Comparison of ENCODE assay signal across 26 mouse cellular contexts in genomic region chr9:69104321-69104720, GRCm38 (mm10).
DNase-seq lines count a peak whose midpoint lies in the region; ATAC-seq lines count a peak whose summit lies in the region.
"Had no signal": no experiment of that assay in that cellular context is flagged by ENCODE, and none has a peak within 500 bp of the region (broad histone marks: within the 10 kb centered on the region; RNA-seq: fewer than 3 reads in every experiment).

No protein-coding gene starts in this region.

- 69% methylated on average over 5 of the region's 5 CpGs for WGBS in forebrain, embryonic 11.5 days

- no peak overlapping the region for H3K4me2 ChIP-seq in forebrain, embryonic 11.5 days (ENCODE audit: low read depth, low read length, severe bottlenecking)
- H3K4me2 ChIP-seq: embryonic facial prominence, embryonic 13.5 days; embryonic facial prominence, embryonic 15.5 days; forebrain, embryonic 13.5 days; forebrain, embryonic 15.5 days had no signal

- DNase-seq in heart, adult 11 months = peak; percentile 82
- DNase-seq in heart, postnatal 36 days = no peak
- peak; percentile 72 for DNase-seq in retina, postnatal 1 day
- no peak for DNase-seq in retina, embryonic 14.5 days (ENCODE audit: low spot score)
- no peak for DNase-seq in forebrain, embryonic 11.5 days (ENCODE audit: low spot score)
- DNase-seq: adrenal gland, adult 2 months; adrenal gland, postnatal 10 days; adrenal gland, postnatal 25 days; B cell, adult 2 months; cerebellum, adult 11 months; cerebellum, adult 18-20 months; cerebellum, adult 8-10 months; cerebellum, adult 9-11 months; cerebellum, postnatal 14 days; cerebellum, postnatal 36 days; embryo, embryonic 11 days; forebrain, postnatal 0 days had no signal

- no peaks in the 10 kb centered on the region for H3K36me3 ChIP-seq in forebrain, embryonic 11.5 days (ENCODE audit: control insufficient read depth, insufficient read depth, low read length)
- H3K36me3 ChIP-seq: embryonic facial prominence, embryonic 13.5 days; embryonic facial prominence, embryonic 15.5 days; forebrain, embryonic 10.5 days; forebrain, embryonic 15.5 days; G1E had no signal

- intact Hi-C loops in heart, postnatal 36 days (cut with DNase I) = no loop called here

- no peaks in the 10 kb centered on the region for H3K27me3 ChIP-seq in forebrain, embryonic 11.5 days (ENCODE audit: control insufficient read depth, insufficient read depth, low read length)
- H3K27me3 ChIP-seq: CH12.LX; embryonic facial prominence, embryonic 13.5 days; forebrain, embryonic 13.5 days; forebrain, embryonic 15.5 days had no signal

- H3K9ac ChIP-seq in forebrain, embryonic 11.5 days (ENCODE audit: low read length) = no peak overlapping the region
- H3K9ac ChIP-seq: embryonic facial prominence, embryonic 13.5 days; embryonic facial prominence, embryonic 15.5 days; forebrain, embryonic 13.5 days; forebrain, embryonic 15.5 days; forebrain, postnatal 0 days had no signal

- H3K27ac ChIP-seq in forebrain, embryonic 11.5 days (ENCODE audit: low read depth, low read length) = no peak overlapping the region
- H3K27ac ChIP-seq: embryonic facial prominence, embryonic 13.5 days; embryonic facial prominence, embryonic 15.5 days; forebrain, embryonic 10.5 days; forebrain, embryonic 13.5 days; forebrain, embryonic 15.5 days had no signal

- no peaks in the 10 kb centered on the region for H3K9me3 ChIP-seq in forebrain, embryonic 11.5 days (ENCODE audit: control insufficient read depth, low read length)
- H3K9me3 ChIP-seq: embryonic facial prominence, embryonic 13.5 days; embryonic facial prominence, embryonic 15.5 days; forebrain, embryonic 10.5 days; forebrain, embryonic 13.5 days; forebrain, embryonic 15.5 days had no signal

- no peak overlapping the region for H3K4me3 ChIP-seq in forebrain, embryonic 11.5 days (ENCODE audit: low read depth, low read length)
- H3K4me3 ChIP-seq: embryonic facial prominence, embryonic 13.5 days; embryonic facial prominence, embryonic 15.5 days; erythroblast, embryonic 14.5 days; forebrain, embryonic 10.5 days; forebrain, embryonic 13.5 days; forebrain, embryonic 15.5 days had no signal

- ATAC-seq in forebrain, embryonic 11.5 days (replicated peaks; ENCODE audit: low FRiP score) = no peak
- ATAC-seq: CD4-positive, CD25-positive, alpha-beta regulatory T cell, adult 4 months; forebrain, embryonic 13.5 days; forebrain, embryonic 15.5 days; forebrain, postnatal 0 days had no signal

- no peaks in the 10 kb centered on the region for H3K4me1 ChIP-seq in forebrain, embryonic 11.5 days (replicated peaks; ENCODE audit: control insufficient read depth, insufficient read depth, low read length)
- H3K4me1 ChIP-seq: embryonic facial prominence, embryonic 15.5 days; forebrain, embryonic 15.5 days had no signal

Comparison
In these comparisons a context has a peak if more than half of its experiments do, and no peak if none do; other contexts are left out.
1. DNase-seq: peak in heart, adult 11 months (single experiment) and retina, postnatal 1 day (single experiment); none in heart, postnatal 36 days (0 of 2), retina, embryonic 14.5 days (single experiment) and forebrain, embryonic 11.5 days (single experiment).